Mouse (Mus musculus): ENCODE measurements around the gene Dync1li2.

Dync1li2 gene

GRCm38 (mm10) chr8:104442299-104443124, at the start of gene Dync1li2:
TSS of gene Dync1li2 (minus strand) at chr8:104443047.
- peak; percentile 94 for DNase-seq

- no peak for DNase-seq
These were observed 36.2 kb upstream of the Dync1li2 start for GRCm38 (mm10) chr8:104479091-104479490.

GRCm38 (mm10) chr8:104472465-104472864, 29.6 kb upstream of the Dync1li2 start:
- no peak for DNase-seq

DNA sequence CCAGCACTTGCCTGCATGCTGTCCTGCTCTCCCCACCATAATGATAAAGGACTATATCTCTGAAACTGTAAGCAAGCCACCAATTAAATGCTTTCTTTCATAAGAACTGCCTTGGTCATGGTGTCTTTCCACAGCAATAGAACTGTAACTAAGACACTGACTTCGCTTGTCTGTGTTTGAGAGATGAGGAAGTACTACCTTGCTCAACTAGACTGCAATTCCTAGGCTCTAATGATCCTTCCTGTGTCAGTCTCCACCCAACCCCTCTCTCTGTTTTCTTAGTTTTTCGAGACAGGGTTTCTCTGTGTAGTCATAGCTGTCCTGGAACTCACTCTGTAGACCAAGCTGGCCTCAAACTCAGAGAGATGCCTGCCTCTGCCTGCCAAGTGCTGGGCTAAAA, 24.6 kb upstream of the Dync1li2 start:
- DNase-seq: no peak

DNA sequence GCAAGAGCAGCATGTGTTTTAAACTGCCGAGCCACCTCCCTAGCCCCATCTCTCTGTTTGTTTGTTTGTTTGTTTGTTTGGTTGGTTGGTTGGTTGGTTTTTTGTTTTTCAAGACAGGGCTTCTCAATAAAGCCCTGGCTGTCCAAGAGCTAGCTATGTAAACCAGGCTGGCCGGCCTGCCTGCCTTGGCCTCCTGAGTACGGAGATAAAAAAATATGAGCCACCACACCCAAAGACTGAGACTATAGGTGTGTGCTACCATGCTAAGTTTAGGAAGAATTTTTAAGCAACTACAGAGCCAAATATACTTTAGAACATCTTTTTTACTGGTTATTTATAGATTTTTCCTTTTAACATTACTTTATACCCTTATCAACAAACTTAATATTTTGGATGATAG, 9.3 kb upstream of the Dync1li2 start:
- DNase-seq: no peak

DNA sequence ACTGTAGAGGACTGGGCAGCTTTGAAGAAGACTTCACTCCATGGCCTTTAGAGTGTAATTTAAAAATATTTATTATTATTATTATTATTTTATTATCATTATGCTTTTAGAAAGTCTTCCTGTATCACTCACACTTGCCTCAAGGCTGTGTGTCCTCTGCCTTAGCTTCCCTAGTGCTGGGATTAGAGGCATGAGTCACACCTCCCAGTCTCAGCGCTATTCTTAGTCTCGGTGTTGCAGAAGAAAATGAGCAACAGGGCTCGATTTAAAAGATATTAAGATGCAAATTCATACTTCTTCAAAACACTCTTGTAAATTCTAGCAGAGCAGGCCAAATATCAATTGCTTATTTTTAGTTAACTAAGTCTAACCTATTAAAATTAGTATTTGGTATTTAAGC, 5.9 kb upstream of the Dync1li2 start:
- no peak for DNase-seq

GRCm38 (mm10) chr8:104446016-104446415, 3.2 kb upstream of the Dync1li2 start:
- no peak for DNase-seq

GRCm38 (mm10) chr8:104445248-104445647, 2.4 kb upstream of the Dync1li2 start:
- no peak for DNase-seq

- DNase-seq: no peak
These were observed 355 bp upstream of the Dync1li2 start for GRCm38 (mm10) chr8:104443125-104443679.

GRCm38 (mm10) chr8:104441613-104442012, 1.2 kb downstream of the Dync1li2 start:
- DNase-seq: no peak

- DNase-seq: no peak
These were observed 3.4 kb downstream of the Dync1li2 start for GRCm38 (mm10) chr8:104439461-104439860.

- DNase-seq: no peak
These were observed 5.2 kb downstream of the Dync1li2 start for GRCm38 (mm10) chr8:104437494-104438135.

- no peak for DNase-seq
These were observed 6.3 kb downstream of the Dync1li2 start for GRCm38 (mm10) chr8:104436591-104436990.

GRCm38 (mm10) chr8:104436038-104436437, 6.8 kb downstream of the Dync1li2 start:
- DNase-seq: peak; percentile 98

- no peak for DNase-seq
These were observed 8.0 kb downstream of the Dync1li2 start for GRCm38 (mm10) chr8:104434826-104435354.

DNA sequence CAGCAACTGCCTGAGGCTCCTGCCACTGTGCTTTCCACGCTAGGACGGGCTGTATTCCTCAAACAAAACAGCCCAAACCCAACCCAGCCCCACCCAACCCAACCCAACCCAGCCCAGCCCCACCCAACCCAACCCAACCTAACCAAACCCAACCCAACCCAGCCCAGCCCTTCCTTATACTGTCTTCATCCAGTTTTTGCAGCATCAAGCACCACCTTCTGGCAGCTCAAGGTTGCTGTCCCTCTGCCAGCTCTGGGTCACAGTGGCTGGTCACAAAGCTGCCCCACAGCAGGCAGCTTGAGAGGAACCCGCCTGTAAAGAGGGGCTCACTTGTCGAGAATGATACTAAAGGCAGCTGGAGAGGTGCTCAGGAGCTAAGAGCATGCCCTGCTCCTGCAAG, 8.6 kb downstream of the Dync1li2 start:
- DNase-seq: peak; percentile 45

DNA sequence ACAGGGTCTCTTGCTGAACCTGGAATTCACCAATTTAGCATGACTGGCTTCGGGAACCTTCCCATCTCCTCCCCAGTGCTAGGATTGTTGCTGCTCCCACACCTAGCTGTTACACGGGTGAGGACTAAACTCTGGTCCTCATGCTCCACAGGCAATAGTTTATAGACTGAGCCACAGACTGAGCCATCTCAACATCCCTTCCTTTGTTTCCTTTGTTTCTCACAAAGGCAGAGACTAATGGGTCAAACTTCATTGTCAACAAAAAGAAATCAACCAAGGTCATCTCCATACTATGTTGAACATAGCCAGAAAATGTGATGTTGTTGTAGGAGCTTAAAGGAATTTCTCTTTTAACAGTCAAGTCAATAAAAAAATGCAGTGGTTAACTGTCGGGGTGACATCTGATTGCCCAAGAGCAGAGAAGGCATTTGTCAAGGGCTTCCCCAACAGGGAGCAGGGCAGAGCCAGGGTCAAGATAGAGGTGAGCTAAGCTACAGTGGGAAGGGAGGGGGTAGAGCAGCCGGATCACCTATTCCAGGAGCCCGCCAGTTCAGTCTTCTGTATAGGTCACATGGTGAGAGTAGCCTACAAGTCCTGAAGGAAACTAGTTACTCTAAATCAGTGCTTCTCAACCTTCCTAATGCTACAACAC, 9.5 kb downstream of the Dync1li2 start:
- DNase-seq: no peak

GRCm38 (mm10) chr8:104432656-104433055, 10.2 kb downstream of the Dync1li2 start:
- DNase-seq: no peak

- no peak for DNase-seq
These were observed 12.6 kb downstream of the Dync1li2 start for GRCm38 (mm10) chr8:104430230-104430629.

GRCm38 (mm10) chr8:104427703-104428102, 15.1 kb downstream of the Dync1li2 start:
- no peak for DNase-seq

- no peak for DNase-seq
These were observed 20.5 kb downstream of the Dync1li2 start for GRCm38 (mm10) chr8:104422313-104422712.

DNA sequence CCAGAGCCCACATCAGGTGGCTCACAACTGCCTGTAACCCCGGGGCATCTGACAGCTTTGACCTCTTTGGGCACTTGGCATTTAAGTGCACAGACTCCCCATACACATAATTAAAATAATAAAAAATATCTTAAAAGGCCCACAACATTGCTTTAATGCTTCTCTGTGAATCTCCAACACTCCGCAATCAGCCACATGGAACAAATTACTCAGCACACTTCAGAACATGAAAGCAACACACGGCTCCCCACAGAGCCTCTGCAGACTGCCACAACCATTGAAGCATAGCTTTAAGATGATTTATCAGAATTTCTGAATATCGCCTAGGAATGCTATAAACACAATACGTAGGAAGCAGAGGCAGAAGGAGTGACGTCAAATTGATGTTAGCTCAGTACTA, 26.8 kb downstream of the Dync1li2 start:
- DNase-seq: no peak

DNA sequence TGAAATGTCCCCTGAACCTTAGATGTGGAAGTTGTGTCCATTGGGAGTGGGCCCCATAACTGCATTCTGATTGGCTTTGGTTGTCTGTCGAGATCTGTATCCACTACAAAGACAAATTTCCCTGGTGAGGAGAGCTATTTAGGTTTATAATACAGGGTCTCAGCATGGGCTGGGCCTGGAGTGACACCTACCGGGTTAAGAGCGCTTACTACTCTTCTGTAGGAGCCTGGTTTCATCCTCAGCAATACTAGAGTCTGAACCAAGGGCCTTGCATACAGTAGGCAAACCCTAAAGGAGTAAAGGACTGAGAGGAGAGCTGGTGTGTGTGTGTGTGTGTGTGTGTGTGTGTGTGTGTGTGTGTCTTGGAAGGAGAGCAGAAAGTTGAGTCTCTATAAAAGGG, 28.6 kb downstream of the Dync1li2 start:
- DNase-seq: no peak

All from kidney, adult 18-20 months (tissue).